Mouse (Mus musculus) heart, postnatal 25 days (tissue): ENCODE results near the gene Rsph14. TPM values are rescaled to one million over a fixed set of nuclear protein-coding genes. Genes with fewer than 3 reads are reported as not detected.

Experiments used
- DNase-seq: peaks from one replicate; pipeline ENCODE4 v3.0.0; 2022; ENCODE audit warnings: low spot score
- intact Hi-C: fragments of 180-260 bp; cut with DNase I; formaldehyde crosslinking; loops from one replicate; pipeline ENCODE4 v1.15.1; 2025
- total RNA-seq, 2 experiments: library from RNA; stranded (reverse); gene quantifications; 2 replicates each; pipeline ENCODE4 v1.2.3; 2021

Rsph14 gene
- not detected for total RNA-seq

GRCm38 (mm10) chr10:75032395-75032794 lies at the start of gene Rsph14:
Gene Rsph14 (minus strand): TSS chr10:75032586.
- peak; percentile 19 for DNase-seq
- intact Hi-C loops: no loop called here

GRCm38 (mm10) chr10:75078174-75079128 lies 46.1 kb upstream of the Rsph14 start:
- no peak for DNase-seq
- intact Hi-C loops: no loop called here

GRCm38 (mm10) chr10:75075665-75076064 lies 43.3 kb upstream of the Rsph14 start:
- intact Hi-C loops: no loop called here
- no peak for DNase-seq

- intact Hi-C loops: no loop called here
- DNase-seq: no peak
Observed at GRCm38 (mm10) chr10:75070281-75070976, 38.0 kb upstream of the Rsph14 start.

- intact Hi-C loops: no loop called here
- no peak for DNase-seq
Observed at GRCm38 (mm10) chr10:75068624-75069328, 36.4 kb upstream of the Rsph14 start.

- intact Hi-C loops: no loop called here
- no peak for DNase-seq
Observed at GRCm38 (mm10) chr10:75068086-75068485, 35.7 kb upstream of the Rsph14 start.

- DNase-seq: no peak
- intact Hi-C loops: no loop called here
Observed at GRCm38 (mm10) chr10:75067446-75067845, 35.1 kb upstream of the Rsph14 start.

- no peak for DNase-seq
- intact Hi-C loops: no loop called here
Observed at GRCm38 (mm10) chr10:75065691-75066090, 33.3 kb upstream of the Rsph14 start.

- intact Hi-C loops: loop anchor here (5.0 kb wide), 1 partner anchor 39 kb away; no protein-coding TSS in a partner anchor
Observed at GRCm38 (mm10) chr10:75063301-75063965, 31.0 kb upstream of the Rsph14 start.

GRCm38 (mm10) chr10:75062621-75063020 lies 30.2 kb upstream of the Rsph14 start:
- DNase-seq: no peak
- intact Hi-C loops: loop anchor here (5.0 kb wide), 1 partner anchor 40 kb away; no protein-coding TSS in a partner anchor

More at GRCm38 (mm10) chr10:75063301-75063965, 31.0 kb upstream of the Rsph14 start:
- DNase-seq: no peak

GRCm38 (mm10) chr10:75062189-75062561 lies 29.8 kb upstream of the Rsph14 start:
- intact Hi-C loops: loop anchor here (5.0 kb wide), 1 partner anchor 40 kb away; no protein-coding TSS in a partner anchor
- DNase-seq: no peak

GRCm38 (mm10) chr10:75061341-75062188 lies 29.2 kb upstream of the Rsph14 start:
- intact Hi-C loops: loop anchor here (5.0 kb wide), 1 partner anchor 41 kb away; no protein-coding TSS in a partner anchor
- DNase-seq: no peak

GRCm38 (mm10) chr10:75060843-75061235 lies 28.5 kb upstream of the Rsph14 start:
- no peak for DNase-seq
- intact Hi-C loops: loop anchor here (5.0 kb wide), 1 partner anchor 41 kb away; no protein-coding TSS in a partner anchor

- peak; percentile 58 for DNase-seq
- intact Hi-C loops: loop anchor here (5.0 kb wide), 1 partner anchor 42 kb away; no protein-coding TSS in a partner anchor
Observed at GRCm38 (mm10) chr10:75060217-75060842, 27.9 kb upstream of the Rsph14 start, which contains the start of gene Bcr. Gene Bcr (plus strand): TSS chr10:75060592.

- intact Hi-C loops: loop anchor here (1.0 to 5.0 kb wide), 2 partner anchors 92 to 188 kb away; no protein-coding TSS in a partner anchor
- peak; percentile 54 for DNase-seq
Observed at GRCm38 (mm10) chr10:75059396-75059795, 27.0 kb upstream of the Rsph14 start.

GRCm38 (mm10) chr10:75058761-75059395 lies 26.5 kb upstream of the Rsph14 start:
- intact Hi-C loops: loop anchor here (1.0 to 5.0 kb wide), 2 partner anchors 92 to 188 kb away; no protein-coding TSS in a partner anchor
- DNase-seq: no peak

GRCm38 (mm10) chr10:75058336-75058735 lies 25.9 kb upstream of the Rsph14 start:
- no peak for DNase-seq
- intact Hi-C loops: loop anchor here (5.0 kb wide), 1 partner anchor 189 kb away; no protein-coding TSS in a partner anchor
